Mouse (Mus musculus) layer of hippocampus, adult 11-12 months (tissue): ENCODE measurements around the gene Smarcad1.
"Not testable (repeated sequence)": the region's sequence is repeated elsewhere in the genome, so short reads cannot be mapped to it uniquely, and the experiment has no call there.

Source experiments
- DNase-seq: peaks from one replicate; pipeline ENCODE4 v3.0.0; 2022; ENCODE audit warnings: low spot score

Smarcad1 gene

GRCm38 (mm10) chr6:65042491-65043171, at the start of gene Smarcad1:
Gene Smarcad1, plus strand, starts transcription at chr6:65042583.
- peak; percentile 96 for DNase-seq

GRCm38 (mm10) chr6:64996824-64997421, 45.5 kb upstream of the Smarcad1 start:
- no peak for DNase-seq

- DNase-seq, result no peak
Observed at GRCm38 (mm10) chr6:64997805-64998204, 44.6 kb upstream of the Smarcad1 start.

GRCm38 (mm10) chr6:65000757-65001156, 41.6 kb upstream of the Smarcad1 start:
- not testable (repeated sequence) for DNase-seq

- DNase-seq, result no peak
Observed at GRCm38 (mm10) chr6:65002196-65002595, 40.2 kb upstream of the Smarcad1 start.

GRCm38 (mm10) chr6:65008836-65009235, 33.5 kb upstream of the Smarcad1 start:
- no peak for DNase-seq

- DNase-seq, result no peak
Observed at GRCm38 (mm10) chr6:65011444-65011990, 30.9 kb upstream of the Smarcad1 start.

GRCm38 (mm10) chr6:65012142-65012541, 30.2 kb upstream of the Smarcad1 start:
- DNase-seq, result no peak

- no peak for DNase-seq
Observed at GRCm38 (mm10) chr6:65017566-65017965, 24.8 kb upstream of the Smarcad1 start.

GRCm38 (mm10) chr6:65018966-65019365, 23.4 kb upstream of the Smarcad1 start:
- DNase-seq, result not testable (repeated sequence)

GRCm38 (mm10) chr6:65021883-65022282, 20.5 kb upstream of the Smarcad1 start:
- no peak for DNase-seq

GRCm38 (mm10) chr6:65023053-65023452, 19.3 kb upstream of the Smarcad1 start:
- DNase-seq, result no peak

- DNase-seq, result no peak
Observed at GRCm38 (mm10) chr6:65024668-65025067, 17.7 kb upstream of the Smarcad1 start.

- DNase-seq, result no peak
Observed at GRCm38 (mm10) chr6:65025130-65025529, 17.3 kb upstream of the Smarcad1 start.

- DNase-seq, result no peak
Observed at GRCm38 (mm10) chr6:65034661-65035060, 7.7 kb upstream of the Smarcad1 start.

GRCm38 (mm10) chr6:65035469-65035868, 6.9 kb upstream of the Smarcad1 start:
- no peak for DNase-seq

- DNase-seq, result peak; percentile 9
Observed at GRCm38 (mm10) chr6:65041932-65042331, 451 bp upstream of the Smarcad1 start.

- no peak for DNase-seq
Observed at GRCm38 (mm10) chr6:65043241-65043640, 858 bp downstream of the Smarcad1 start.

- DNase-seq, result no peak
Observed at GRCm38 (mm10) chr6:65049100-65049499, 6.7 kb downstream of the Smarcad1 start.

- DNase-seq, result no peak
Observed at GRCm38 (mm10) chr6:65056620-65057019, 14.2 kb downstream of the Smarcad1 start.

- DNase-seq, result not testable (repeated sequence)
Observed at GRCm38 (mm10) chr6:65057137-65057536, 14.8 kb downstream of the Smarcad1 start.

- no peak for DNase-seq
Observed at GRCm38 (mm10) chr6:65061049-65061448, 18.7 kb downstream of the Smarcad1 start.

GRCm38 (mm10) chr6:65075201-65075600, 32.8 kb downstream of the Smarcad1 start:
- peak; percentile 24 for DNase-seq
